Mouse (Mus musculus) cerebellum, adult 8-10 months (tissue): ENCODE measurements around the gene Trim56.

Experiments used
- DNase-seq: peaks from one replicate; pipeline ENCODE4 v3.0.0; 2022

The Trim56 gene

DNA sequence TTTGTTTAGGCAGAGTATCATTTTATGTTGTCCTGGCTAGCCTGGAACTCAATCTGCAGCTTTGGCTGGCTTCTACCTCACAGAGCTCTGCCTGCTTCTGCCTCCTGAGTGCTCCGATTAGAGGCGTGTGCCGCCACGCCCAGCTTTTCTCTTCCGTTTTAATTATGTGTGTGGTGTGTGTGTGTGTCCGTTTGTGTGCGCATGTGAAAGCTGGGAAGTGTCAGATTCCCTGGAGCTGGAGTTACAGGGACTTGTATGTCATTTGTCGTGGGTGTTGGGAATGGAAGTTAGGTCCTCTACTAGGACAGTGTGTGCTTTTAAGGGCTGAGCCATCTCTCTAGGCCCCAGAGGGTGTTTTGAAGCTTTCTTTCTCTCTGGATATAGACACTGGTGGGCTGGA lies 42.9 kb downstream of the Trim56 start:
- no peak for DNase-seq

DNA sequence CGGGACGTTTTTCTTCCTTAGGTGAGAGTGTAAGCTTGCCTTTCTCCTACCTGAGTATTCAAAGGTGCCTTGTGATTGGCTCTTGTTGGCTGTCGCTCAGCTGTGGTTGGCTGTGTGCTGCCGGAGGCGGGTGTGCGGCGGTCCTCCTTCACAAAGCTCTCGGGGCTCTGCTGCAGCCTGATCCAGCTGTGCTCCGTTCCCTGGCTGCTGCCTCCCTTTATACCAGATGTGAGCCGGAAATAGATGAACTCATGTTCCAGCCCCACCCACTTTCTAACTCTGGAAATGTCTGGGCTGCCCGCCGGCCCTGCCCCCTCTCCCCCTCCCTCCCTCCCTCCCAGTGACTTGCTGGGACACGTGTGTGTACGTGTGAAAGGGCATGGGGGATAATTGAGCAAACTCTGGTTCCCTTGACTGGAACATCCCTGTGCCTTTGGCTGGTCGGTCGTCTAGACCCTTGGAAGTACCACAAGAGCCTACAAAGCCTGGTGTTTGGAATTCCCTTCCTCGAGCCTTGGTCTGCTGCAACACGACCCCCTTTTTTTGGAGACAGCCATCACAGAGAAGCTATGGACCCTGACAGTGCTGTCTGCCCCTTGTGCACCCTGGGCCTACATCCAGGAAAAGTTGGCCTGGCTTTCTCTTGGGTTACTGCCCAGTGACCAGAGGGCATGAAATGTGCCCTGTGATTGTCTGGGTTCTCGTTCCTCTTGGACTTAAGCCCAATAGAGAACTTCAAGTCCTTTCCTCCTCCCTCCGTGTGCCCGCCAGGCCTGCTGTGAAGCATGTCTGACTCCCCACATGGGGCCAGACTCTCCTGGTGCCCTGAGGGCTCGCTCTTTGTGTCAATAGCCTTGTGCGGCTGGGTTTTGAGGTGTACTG lies 43.7 kb downstream of the Trim56 start, which contains the start of gene Serpine1:
TSS of gene Serpine1 (minus strand) at position 190 of the 882 bp plus-strand sequence.
- DNase-seq = peak; percentile 22

DNA sequence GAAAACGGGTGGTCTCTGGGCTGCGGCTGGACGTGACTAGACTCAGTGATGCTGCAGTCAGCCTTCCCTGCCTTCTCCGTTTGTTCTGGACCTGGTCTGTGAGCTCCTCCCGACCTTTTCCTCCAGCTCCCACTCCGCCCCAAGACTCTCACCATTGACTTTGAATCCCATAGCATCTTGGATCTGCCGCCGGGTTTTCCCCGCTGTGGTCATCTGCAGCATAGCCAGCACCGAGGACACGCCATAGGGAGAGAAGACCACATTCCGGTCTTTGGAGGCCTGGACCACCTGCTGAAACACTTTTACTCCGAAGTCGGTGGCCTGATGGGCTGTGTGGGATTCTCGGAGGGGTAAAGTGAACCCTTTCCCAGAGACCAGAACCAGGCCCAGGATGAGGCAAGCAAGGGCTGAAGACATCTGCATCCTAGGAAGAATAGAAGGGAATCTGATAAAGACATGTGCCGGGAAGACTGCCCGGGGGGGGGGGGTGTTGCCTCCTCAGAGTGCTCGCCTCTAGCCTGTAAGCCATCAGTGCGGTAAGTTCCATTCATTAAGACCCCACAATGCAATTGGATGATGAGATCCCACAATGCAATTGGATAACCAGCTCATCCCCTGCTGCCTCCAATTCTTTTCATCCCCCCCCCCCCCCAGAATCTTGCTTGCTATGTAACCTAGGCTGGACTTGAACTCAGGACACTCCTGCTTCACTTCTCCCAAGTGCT lies 45.0 kb downstream of the Trim56 start:
- DNase-seq = no peak

DNA sequence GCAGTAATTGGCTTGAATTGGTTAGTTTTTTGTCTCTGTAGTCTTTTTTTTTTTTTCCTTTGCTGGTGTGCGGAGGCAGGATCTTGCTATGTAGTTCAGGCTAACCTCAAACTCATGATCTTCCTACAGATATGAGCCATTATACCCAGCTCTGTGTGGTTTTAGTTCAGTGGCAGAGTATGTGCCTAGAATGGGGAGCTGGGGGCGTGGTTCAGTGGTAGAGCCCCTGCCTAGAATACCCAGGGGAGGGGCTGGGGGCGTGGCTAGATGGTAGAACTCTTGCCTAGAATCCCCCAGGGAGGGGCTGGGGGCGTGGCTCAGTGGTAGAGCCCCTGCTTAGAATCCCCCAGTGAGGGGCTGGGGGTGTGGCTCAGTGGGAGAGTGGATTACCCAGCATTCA lies 47.3 kb downstream of the Trim56 start:
- DNase-seq = no peak

- DNase-seq = no peak
Observed at GRCm38 (mm10) chr5:137065923-137066322, 50.1 kb downstream of the Trim56 start.

GRCm38 (mm10) chr5:137065454-137065853 lies 50.6 kb downstream of the Trim56 start:
- no peak for DNase-seq

DNA sequence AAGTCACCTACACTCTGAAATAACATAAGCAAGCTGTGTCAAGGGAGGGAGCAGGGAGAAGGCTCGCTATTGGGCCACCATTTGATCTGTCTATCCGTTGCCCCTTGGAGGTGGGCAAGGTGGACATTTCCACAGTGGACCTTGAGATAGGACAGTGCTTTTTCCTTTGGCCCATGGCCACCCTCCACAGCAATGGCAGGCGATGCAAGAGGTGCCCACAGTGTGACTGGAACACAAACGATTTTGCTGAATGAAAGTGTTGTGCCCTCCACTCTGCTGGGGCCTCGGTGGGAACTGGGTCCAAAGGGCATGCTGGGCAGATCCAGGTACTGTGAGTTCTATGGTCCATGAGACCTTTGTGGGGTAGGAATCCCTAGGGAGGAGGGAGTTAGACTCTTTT lies 53.4 kb downstream of the Trim56 start:
- no peak for DNase-seq

- peak; percentile 49 for DNase-seq
Observed at GRCm38 (mm10) chr5:137061809-137062481, 54.1 kb downstream of the Trim56 start.
